Mouse (Mus musculus) neural tube, embryonic 14.5 days (tissue): Measurements from ENCODE around the gene Fcer1a. TPM values are rescaled to one million over a fixed set of nuclear protein-coding genes. Genes with fewer than 3 reads are reported as not detected.

Source experiments
- ATAC-seq: fragments of 200-750 bp; cut with Nextera tagmentation; 2 replicates; pipeline ENCODE4 v1.8.0; 2017; ENCODE audit warnings: low read depth, mild to moderate bottlenecking, moderate TSS enrichment, moderate library complexity
- H3K27ac ChIP-seq: fragments of 300-500 bp; sonication (generic); 2 replicates; pipeline ENCODE4 v1.5.1; 2014; ENCODE audit warnings: low read depth, mild to moderate bottlenecking, control low read depth, low read length, moderate library complexity, mixed read lengths
- H3K27me3 ChIP-seq: fragments of 300-500 bp; sonication (generic); 2 replicates; pipeline ENCODE4 v1.6.1; 2014; ENCODE audit warnings: low read length; ENCODE audit not compliant: control insufficient read depth, insufficient read depth
- H3K36me3 ChIP-seq: fragments of 300-500 bp; sonication (generic); 2 replicates; pipeline ENCODE4 v1.6.1; 2014; ENCODE audit warnings: low read length, mixed read lengths; ENCODE audit not compliant: control insufficient read depth, insufficient read depth
- H3K4me1 ChIP-seq: fragments of 300-500 bp; sonication (generic); 2 replicates; pipeline ENCODE4 v1.6.1; 2014; ENCODE audit warnings: low read length; ENCODE audit not compliant: control insufficient read depth, insufficient read depth
- H3K4me2 ChIP-seq: fragments of 300-500 bp; sonication (generic); 2 replicates; pipeline ENCODE4 v1.6.1; 2014; ENCODE audit warnings: mild to moderate bottlenecking, low read depth, low read length, control low read depth
- H3K4me3 ChIP-seq: fragments of 300-500 bp; sonication (generic); 2 replicates; pipeline ENCODE4 v1.5.1; 2014; ENCODE audit warnings: low read depth, low read length, control low read depth, mixed read lengths
- H3K9ac ChIP-seq: fragments of 300-500 bp; sonication (generic); replicated peaks from 2 replicates; pipeline ENCODE4 v1.6.1; 2014; ENCODE audit warnings: low read depth, mild to moderate bottlenecking, control low read depth, low read length, mixed read lengths
- H3K9me3 ChIP-seq: fragments of 300-500 bp; sonication (generic); 2 replicates; pipeline ENCODE4 v1.6.1; 2016; ENCODE audit warnings: low read length; ENCODE audit not compliant: control insufficient read depth
- WGBS: fragments of 180-500 bp; shearing (Covaris S2); extraction: QIAGEN DNeasy Blood & Tissue Kit; methylation state at CpG from one replicate; pipeline ENCODE4 v1.1.7; 2014; 5-methylcytosine and 5-hydroxymethylcytosine counted together
- polyA plus RNA-seq: library from polyadenylated mRNA; unstranded; fragments of >200 nt; fragmentation: Nextera tagmentation; extraction: Ambion mirVana; gene quantifications from 2 replicates; pipeline ENCODE4 v1.2.1, GENCODE M21; 2014

Gene Fcer1a
- polyA plus RNA-seq, 1 experiment from 2014 or later = not detected

- Histone ChIP-seq H3K36me3 (no peaks in the 10 kb centered on the region), H3K27ac (no peak within 1 kb of the TSS), H3K9me3 (no peaks in the 10 kb centered on the region), H3K4me2 (no peak within 1 kb of the TSS), H3K9ac (no peak within 1 kb of the TSS), H3K4me3 (no peak within 1 kb of the TSS), H3K4me1 (no peaks in the 10 kb centered on the region), H3K27me3 (no peaks in the 10 kb centered on the region)
- WGBS = 70% methylated on average over 3 of the region's 3 CpGs
- no peak for ATAC-seq
Observed at GRCm38 (mm10) chr1:173190540-173190939, 36.5 kb downstream of the Fcer1a start, which contains the start of gene Olfr1406. TSS of gene Olfr1406 (minus strand) at chr1:173190640.

GRCm38 (mm10) chr1:173174154-173174842 is 52.7 kb downstream of the Fcer1a start:
- Histone ChIP-seq H3K4me3 (no peak overlapping the region), H3K9me3 (no peaks in the 10 kb centered on the region), H3K4me1 (no peaks in the 10 kb centered on the region), H3K27me3 (no peaks in the 10 kb centered on the region), H3K4me2 (no peak overlapping the region), H3K27ac (no peak overlapping the region), H3K9ac (no peak overlapping the region), H3K36me3 (no peaks in the 10 kb centered on the region)
- no peak for ATAC-seq

Other genes with a start within 250 kb of the Fcer1a start
- not detected in 2 replicates for gene Olfr1408, start 89.8 kb downstream of the Fcer1a start, polyA plus RNA-seq
- not detected in 2 replicates for gene Olfr1406, start 36.6 kb downstream of the Fcer1a start, polyA plus RNA-seq
- not detected in 2 replicates for gene Olfr218, start 29.4 kb downstream of the Fcer1a start, polyA plus RNA-seq
- not detected in 2 replicates for gene Olfr1404, start 14.8 kb downstream of the Fcer1a start, polyA plus RNA-seq
- gene Olfr418, start 38.8 kb upstream of the Fcer1a start, polyA plus RNA-seq = not detected in 2 replicates
- not detected in 2 replicates for gene Mptx2, start 50.6 kb upstream of the Fcer1a start, polyA plus RNA-seq
- gene Ackr1, start 106.5 kb upstream of the Fcer1a start, polyA plus RNA-seq = 34.4 and 35.6 TPM in 2 replicates
- gene Aim2, start 123.7 kb upstream of the Fcer1a start, polyA plus RNA-seq = 1.1 and 2.7 TPM in 2 replicates
- gene Cadm3, start 140.5 kb upstream of the Fcer1a start, polyA plus RNA-seq = 151 and 174 TPM in 2 replicates